Mouse (Mus musculus) granulocyte monocyte progenitor cell, adult 5-6 weeks (primary cell): Measurements from ENCODE around the gene Galk2. TPM values are rescaled to one million over a fixed set of nuclear protein-coding genes. Genes with fewer than 3 reads are reported as not detected.

Experiments
- ATAC-seq: replicated peaks from 2 replicates; pipeline ENCODE4 v1.8.0; 2016; ENCODE audit warnings: mild to moderate bottlenecking, moderate TSS enrichment, inconsistent platforms; ENCODE audit not compliant: poor library complexity, severe bottlenecking
- total RNA-seq, 2 experiments: library from RNA; stranded (forward) in 1 of 2; stranded (reverse) in 1 of 2; fragments of 200-712, 200-1000 nt in 1 of 2; fragments of >200 nt in 1 of 2; fragmentation: Nextera tagmentation in 1 of 2; gene quantifications; 2 replicates each; pipeline ENCODE4 v1.2.3; 2014 to 2017

The Galk2 gene
- total RNA-seq, 2 experiments from 2014 or later, result 44.9 to 80.9 TPM

DNA sequence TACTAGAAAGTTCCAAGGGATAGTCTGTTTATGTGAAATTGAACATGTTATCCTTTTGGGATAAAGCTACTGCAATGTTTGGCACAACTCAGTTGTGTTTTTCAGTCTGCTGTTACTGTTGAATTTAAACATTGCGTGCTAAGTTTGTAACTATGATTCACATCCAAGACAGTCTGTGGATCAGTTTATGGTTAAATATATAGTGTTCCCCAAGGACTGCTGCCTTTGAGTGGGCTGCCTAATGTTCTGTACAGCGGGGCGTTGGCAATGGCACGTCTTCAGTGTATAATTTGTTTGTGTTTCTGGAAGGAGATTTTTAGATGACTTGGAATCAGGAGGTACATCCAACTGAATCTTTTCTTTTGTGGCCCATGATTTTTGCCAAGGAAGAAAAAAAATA lies 36.2 kb downstream of the Galk2 start:
- no peak for ATAC-seq

DNA sequence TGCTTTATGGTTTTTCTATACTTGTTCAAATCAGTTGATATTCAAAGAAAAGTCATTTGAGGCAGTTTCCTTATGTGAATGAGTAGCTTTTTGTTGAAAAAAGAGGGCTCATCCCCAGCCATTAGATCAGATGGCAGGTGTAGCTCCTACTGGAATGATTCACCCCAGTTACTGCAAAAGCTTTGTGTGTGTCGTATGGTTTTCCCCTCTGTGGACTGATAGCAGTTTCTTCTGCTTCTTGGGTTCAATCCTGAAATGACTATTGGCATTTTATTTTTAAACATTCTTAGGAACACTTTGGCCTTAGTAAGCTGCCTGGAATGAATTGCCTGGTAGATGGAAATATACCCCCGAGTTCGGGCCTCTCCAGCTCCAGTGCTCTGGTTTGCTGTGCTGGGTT lies 37.4 kb downstream of the Galk2 start:
- ATAC-seq, result no peak

DNA sequence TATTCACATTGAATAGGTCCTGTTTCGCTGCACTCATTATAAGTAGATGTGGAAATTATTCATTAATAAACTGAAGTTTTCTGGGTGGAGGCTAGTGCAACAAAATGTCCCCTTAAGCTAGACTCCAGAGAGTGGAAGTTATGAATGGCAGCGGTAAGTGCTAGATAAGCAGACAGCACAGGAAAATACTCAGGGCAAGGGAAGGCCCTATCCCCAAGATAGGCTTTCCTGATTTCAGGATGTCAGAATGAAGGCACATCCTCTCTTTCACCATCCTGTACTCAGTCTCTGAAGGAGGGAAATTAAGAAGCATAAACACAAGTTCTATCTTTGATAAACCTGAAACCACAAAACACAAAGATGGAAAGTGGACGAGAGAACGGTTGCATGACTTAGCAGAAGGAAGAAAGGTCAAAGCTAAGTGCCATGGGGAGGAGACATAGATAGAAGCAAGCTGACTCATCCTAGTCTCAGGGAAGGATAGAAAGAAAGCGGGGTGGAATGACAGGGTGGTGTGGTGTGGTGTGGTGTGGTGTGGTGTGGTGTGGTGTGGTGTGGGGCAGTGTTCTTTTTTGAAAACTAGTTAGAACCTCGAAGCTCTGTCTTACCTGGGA lies 42.0 kb downstream of the Galk2 start:
- peak; percentile 33; the same call in 1 of the 2 replicates for ATAC-seq

GRCm38 (mm10) chr2:125901426-125901825 lies 42.5 kb downstream of the Galk2 start:
- ATAC-seq, result no peak

DNA sequence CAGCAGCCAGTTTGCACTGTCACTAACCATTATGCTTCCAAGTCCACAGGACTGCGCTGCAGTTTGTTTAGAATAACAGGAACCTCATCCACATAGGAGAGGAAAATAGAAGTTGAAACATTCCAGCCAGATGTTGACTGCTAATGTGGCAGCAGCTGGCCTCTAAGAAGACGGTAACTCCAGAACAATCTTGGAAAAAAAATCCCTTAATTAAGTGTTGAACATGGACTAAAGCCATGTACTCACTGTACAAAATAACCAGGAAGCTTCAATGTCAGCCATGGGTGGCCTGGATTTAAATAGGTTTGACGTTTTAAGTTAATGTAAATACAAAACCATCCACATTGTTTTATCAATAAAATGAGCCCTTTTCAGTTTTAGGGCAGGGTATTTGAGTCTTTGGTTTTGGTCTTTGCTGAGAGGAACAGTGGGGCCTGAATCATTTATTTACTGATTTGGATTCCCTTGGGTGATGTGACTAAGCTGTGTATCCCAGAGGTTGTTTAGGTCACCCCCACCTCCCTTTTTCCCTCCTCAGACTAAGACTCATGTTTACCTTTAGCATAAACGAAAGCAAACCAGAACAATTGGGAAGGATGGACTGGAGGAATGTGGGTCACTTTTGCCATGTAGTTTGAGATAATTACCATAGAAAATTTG lies 47.6 kb downstream of the Galk2 start:
- no peak for ATAC-seq

GRCm38 (mm10) chr2:125907580-125908255 lies 48.8 kb downstream of the Galk2 start:
- ATAC-seq, result no peak

GRCm38 (mm10) chr2:125914167-125914566 lies 55.3 kb downstream of the Galk2 start:
- ATAC-seq, result no peak

DNA sequence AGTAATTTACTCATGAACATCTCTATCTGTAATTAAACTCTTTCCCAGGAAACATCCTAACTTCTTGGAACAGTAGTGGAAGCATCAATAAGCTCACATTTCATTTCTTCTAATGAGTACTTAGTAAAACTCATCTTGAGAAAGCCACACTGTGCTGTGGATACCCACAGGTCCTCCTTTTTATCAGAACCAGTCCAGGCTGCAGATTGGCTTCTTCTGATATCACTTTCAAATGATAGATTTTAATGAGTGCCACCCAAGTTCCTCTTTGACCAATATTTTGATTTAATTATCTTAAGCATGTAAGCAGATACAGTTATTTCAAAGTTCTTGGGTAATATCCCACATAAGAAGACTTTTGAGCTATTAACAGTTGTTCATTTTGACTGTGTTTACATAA lies 55.8 kb downstream of the Galk2 start:
- ATAC-seq, result no peak

- ATAC-seq, result no peak
Observed at GRCm38 (mm10) chr2:125916652-125917296, 57.9 kb downstream of the Galk2 start.

DNA sequence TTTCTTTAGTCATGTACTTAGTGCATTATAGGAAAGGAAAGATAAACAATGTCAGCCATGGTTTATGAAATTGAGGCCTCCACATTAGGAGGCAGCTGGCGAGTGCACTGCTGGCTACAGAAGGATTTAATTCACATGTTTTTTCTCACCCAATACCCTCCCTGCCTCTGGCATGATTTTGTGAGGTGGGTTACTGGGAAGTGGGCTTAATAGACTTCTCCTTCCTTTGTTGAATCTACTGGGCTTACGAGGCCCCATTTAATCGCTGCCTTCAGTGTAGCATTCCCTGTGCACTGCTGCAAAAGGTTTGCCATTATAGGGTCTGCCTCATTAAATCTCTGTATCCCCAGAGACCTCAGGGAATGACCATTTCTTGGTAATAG lies 58.4 kb downstream of the Galk2 start:
- ATAC-seq, result no peak

DNA sequence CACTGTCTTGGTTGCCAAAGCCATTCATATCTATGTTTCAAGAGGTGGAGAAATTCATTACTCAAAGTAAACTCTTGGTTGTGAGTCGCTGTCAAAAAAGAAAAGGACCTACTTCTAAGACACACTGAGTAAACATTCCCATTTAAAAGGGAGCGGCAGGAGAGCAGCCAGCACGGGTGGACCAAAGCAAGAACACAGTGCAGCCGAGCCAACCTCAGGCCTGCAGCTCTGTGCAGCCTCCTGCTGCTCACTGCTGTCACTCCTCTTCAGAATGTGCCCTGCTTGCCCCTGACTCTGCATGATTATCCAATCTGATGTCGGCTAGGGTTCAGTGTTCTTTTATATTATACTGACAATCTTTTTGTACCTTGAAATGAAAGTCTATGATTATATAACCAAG lies 62.4 kb downstream of the Galk2 start:
- no peak for ATAC-seq

DNA sequence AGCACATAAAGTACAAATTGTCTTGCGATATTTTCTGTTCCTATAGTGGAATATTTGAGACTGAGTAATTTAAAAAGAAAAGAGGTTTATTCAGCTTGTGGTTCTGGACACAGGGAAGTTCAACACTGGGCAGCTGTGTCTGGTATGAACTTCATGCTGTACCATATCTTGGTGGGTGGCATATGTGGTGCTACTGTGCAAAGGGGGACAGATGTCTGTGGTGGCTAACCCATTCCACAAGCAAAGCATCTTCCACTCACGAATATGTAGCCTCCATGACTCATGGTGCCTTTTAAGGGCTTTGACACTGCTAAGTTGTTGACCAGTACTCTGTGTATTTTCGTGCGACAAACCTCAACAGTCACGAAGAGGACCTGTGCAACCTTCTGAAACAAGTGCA lies 63.2 kb downstream of the Galk2 start:
- no peak for ATAC-seq

DNA sequence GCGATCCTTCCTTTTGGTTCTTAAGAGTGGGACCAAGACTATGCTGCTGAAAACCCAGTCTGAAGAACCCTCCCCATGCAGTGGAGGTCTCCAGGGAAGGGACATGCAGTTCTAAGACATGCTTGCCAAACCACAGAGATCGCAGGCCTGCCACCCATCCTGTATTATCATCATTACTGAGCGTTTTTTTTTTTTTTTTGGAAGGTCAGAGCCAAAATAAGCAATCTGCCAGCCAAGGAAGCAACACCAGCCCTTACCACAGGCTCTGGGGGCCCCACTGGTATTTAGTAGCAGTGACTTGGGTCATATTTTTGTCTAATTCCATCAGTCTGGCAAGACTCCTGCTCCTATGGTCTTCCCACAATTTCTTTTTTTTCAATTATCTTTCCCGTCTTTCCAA lies 64.0 kb downstream of the Galk2 start:
- no peak for ATAC-seq

DNA sequence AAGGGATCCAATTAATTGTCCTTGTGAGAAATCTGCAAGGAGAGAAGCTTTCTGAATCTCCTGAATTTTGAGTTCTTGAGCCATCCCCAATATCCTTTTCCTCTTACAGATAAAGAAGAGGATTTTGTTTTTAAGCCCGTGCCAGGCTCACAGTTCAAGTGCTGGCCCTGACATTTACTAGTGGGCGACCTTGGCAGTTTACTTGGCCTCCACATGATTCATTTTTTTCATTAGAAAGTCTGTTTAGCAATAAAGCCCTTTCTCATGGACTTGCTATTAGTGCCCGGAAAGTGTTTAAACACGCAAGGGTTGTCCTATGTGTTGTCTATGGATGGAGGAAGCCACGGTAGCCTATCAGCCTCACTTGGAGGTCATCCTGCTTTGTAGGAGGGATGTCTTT lies 64.4 kb downstream of the Galk2 start:
- ATAC-seq, result no peak

GRCm38 (mm10) chr2:125924554-125924953 lies 65.6 kb downstream of the Galk2 start:
- ATAC-seq, result no peak

DNA sequence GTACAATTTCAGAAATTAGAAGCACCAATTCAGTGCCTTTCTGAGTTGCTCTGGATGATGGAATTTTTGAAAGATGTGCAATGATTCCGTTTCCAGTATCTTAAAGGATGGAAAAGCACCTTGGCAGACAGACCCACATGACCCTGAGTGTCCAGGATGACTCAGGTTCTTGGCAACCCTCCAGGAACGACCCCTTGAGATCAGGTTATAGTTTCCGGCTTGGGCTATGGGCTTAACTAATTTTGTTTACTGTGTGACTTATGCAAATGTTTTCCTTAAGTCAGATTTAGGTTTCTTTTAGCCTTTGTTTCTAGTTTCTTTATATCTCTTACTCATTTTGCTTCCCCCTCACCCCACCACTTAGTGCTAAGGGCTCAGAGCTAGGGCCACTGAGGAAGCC lies 66.2 kb downstream of the Galk2 start:
- ATAC-seq, result no peak

GRCm38 (mm10) chr2:125929396-125929795 lies 70.5 kb downstream of the Galk2 start:
- ATAC-seq, result no peak

DNA sequence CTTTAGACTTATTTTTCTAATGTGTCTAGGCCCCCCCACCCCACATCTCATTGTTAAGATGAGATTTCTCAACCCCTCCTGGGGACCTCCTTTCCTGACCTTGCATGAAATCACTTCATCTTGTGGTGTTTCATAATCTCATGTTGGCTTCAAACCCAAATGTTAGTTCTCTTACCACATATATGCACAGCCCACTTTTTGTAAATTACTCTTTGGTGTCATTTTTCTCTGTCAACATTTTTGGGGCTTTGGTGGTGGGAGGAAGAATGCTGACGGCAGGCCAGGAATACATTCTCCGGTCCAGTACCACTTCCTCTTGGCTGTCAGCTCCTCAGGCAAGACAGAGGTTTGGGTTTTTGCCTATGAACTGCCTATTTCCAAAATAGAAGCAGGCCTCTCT lies 71.0 kb downstream of the Galk2 start:
- peak; percentile 82 for ATAC-seq

DNA sequence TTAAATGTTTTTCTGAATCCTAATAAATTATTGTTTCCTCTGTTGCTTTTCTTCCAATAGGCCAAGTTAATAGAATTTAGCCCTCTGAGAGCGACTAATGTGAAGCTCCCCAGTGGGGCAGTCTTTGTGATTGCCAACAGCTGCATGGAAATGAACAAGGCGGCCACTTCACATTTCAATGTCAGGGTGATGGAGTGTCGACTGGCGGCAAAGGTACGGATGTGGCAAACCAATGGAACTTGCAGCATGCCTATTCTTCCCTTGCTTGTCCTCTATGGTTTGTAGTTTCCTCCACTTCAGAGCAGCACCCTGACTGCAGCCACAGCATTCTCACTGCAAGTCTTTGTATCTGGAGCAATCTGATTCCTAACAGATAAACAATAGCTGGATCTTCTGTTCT lies 72.3 kb downstream of the Galk2 start:
- no peak for ATAC-seq

DNA sequence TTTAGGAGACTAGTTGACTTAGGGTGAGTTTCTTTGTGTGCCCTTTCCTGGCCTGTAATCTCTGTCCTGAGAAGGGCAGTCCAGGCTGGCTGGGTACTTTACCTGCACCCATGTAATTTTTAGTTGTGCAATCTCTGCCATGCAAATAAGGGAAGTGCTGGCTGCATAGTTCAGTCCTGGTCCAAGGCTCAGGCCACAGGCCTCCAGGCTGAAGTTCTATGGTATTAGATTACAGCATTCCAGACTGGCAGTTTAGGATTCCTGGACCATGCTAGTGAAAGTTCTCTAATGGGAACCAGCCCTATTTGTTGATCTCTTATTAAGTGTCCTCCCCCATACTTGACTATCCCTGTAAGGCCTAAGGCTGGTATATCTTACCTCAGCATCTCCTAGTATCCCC lies 73.8 kb downstream of the Galk2 start:
- peak; percentile 66 for ATAC-seq

GRCm38 (mm10) chr2:125933977-125934376 lies 75.1 kb downstream of the Galk2 start:
- peak; percentile 58 for ATAC-seq
